Mouse (Mus musculus) stomach, postnatal 0 days (tissue): Measurements from ENCODE around the gene Gbe1.

ENCODE experiments used
- CTCF ChIP-seq: IDR thresholded peaks from 2 replicates; pipeline ENCODE4 v1.5.1; 2016; ENCODE audit warnings: antibody characterized with exemption, low read depth, mild to moderate bottlenecking, moderate library complexity
- EP300 ChIP-seq: optimal IDR thresholded peaks from 2 replicates; pipeline ENCODE3; 2016; ENCODE audit warnings: antibody characterized with exemption

GRCm38 (mm10) chr16:70334812-70335211 is 21.1 kb downstream of the Gbe1 start:
- no peak for TF ChIP-seq CTCF
- no peak for TF ChIP-seq EP300
